In genomic region chr4:104456173-104456873, GRCm38 (mm10) we compare ENCODE assay signal across 26 mouse cellular contexts.
A peak's percentile ranks its signal among the peaks of the same experiment; 100 is the strongest.
DNase-seq lines count a peak whose midpoint lies in the region; ATAC-seq and TF ChIP-seq lines count a peak whose summit lies in the region.
"Had no signal": no experiment of that assay in that cellular context is flagged by ENCODE, and none has a peak within 500 bp of the region (broad histone marks: within the 10 kb centered on the region; RNA-seq: fewer than 3 reads in every experiment).

No protein-coding gene starts in this region.

- DNase-seq in frontal cortex, postnatal 25 days (ENCODE audit: low spot score in 2 of 2) = no peak
- peak; percentile 17 for DNase-seq in kidney, adult 9 months
- peak; percentile 5 to 17 for DNase-seq in kidney, postnatal 36 days
- no peak for DNase-seq in adrenal gland, adult (ENCODE audit: inconsistent age in 2 of 2, low spot score in 1 of 2)
- DNase-seq: adrenal gland, adult 2 months; cerebellum, postnatal 10 days; forebrain, postnatal 0 days; gastrocnemius, postnatal 36 days; heart, postnatal 4 days; liver; lung, postnatal 4 days; retina, postnatal 1 day; right cerebral cortex, postnatal 4 days; thymus, postnatal 25 days had no signal

- H3K4me1 ChIP-seq in kidney, embryonic 15.5 days = peaks cover 20% of the 10 kb centered on the region
- no peaks in the 10 kb centered on the region; the same call in 1 of the 2 replicates for H3K4me1 ChIP-seq in intestine, postnatal 0 days (replicated peaks; ENCODE audit: control insufficient read depth, insufficient read depth, low read length)
- H3K4me1 ChIP-seq: embryonic facial prominence, embryonic 12.5 days; liver, embryonic 15.5 days; stomach, embryonic 15.5 days had no signal

- H3K9me3 ChIP-seq in kidney, embryonic 15.5 days (replicated peaks) = no peaks in the 10 kb centered on the region
- no peaks in the 10 kb centered on the region for H3K9me3 ChIP-seq in intestine, postnatal 0 days (ENCODE audit: control insufficient read depth)
- H3K9me3 ChIP-seq: embryonic facial prominence, embryonic 12.5 days; heart, embryonic 15.5 days; limb, embryonic 10.5 days; liver, embryonic 15.5 days; midbrain, embryonic 10.5 days; neural tube, embryonic 13.5 days; stomach, embryonic 15.5 days had no signal

- H3K4me2 ChIP-seq in kidney, embryonic 15.5 days = no peak overlapping the region
- 0 out of 2 replicates have a peak overlapping the region, but pooled peaks have one; percentile 24 for H3K4me2 ChIP-seq in intestine, postnatal 0 days (replicated peaks; ENCODE audit: low read depth)
- H3K4me2 ChIP-seq: embryonic facial prominence, embryonic 12.5 days; heart, embryonic 15.5 days; liver, embryonic 15.5 days; neural tube, embryonic 13.5 days; stomach, embryonic 15.5 days had no signal

- no peaks in the 10 kb centered on the region for H3K27me3 ChIP-seq in kidney, embryonic 15.5 days
- H3K27me3 ChIP-seq in intestine, postnatal 0 days (replicated peaks; ENCODE audit: control insufficient read depth, insufficient read depth, low read length) = no peaks in the 10 kb centered on the region
- H3K27me3 ChIP-seq: embryonic facial prominence, embryonic 12.5 days; heart, embryonic 15.5 days; liver, embryonic 15.5 days; neural tube, embryonic 13.5 days; stomach, embryonic 15.5 days had no signal

- 85% methylated on average over 7 of the region's 7 CpGs for WGBS in kidney, embryonic 15.5 days
- WGBS in intestine, postnatal 0 days = 74% methylated on average over 7 of the region's 7 CpGs

- peak; percentile 26 for ATAC-seq in frontal cortex, adult (ENCODE audit: low TSS enrichment)
- no peak for ATAC-seq in kidney, embryonic 15.5 days (replicated peaks; ENCODE audit: low FRiP score)
- ATAC-seq in intestine, postnatal 0 days = peak; percentile 73
- ATAC-seq: forebrain, postnatal 0 days; hindbrain, embryonic 16.5 days had no signal

- H3K36me3 ChIP-seq in kidney, embryonic 15.5 days = no peaks in the 10 kb centered on the region
- no peaks in the 10 kb centered on the region for H3K36me3 ChIP-seq in intestine, postnatal 0 days (ENCODE audit: control insufficient read depth, insufficient read depth)
- H3K36me3 ChIP-seq: embryonic facial prominence, embryonic 12.5 days; heart, embryonic 15.5 days; limb, embryonic 10.5 days; liver, embryonic 15.5 days; midbrain, embryonic 10.5 days; neural tube, embryonic 13.5 days; stomach, embryonic 15.5 days had no signal

- no peak overlapping the region for H3K27ac ChIP-seq in kidney, embryonic 15.5 days
- H3K27ac ChIP-seq in intestine, postnatal 0 days (ENCODE audit: low read depth, low read length) = peak overlapping the region; percentile 2; the same call in 1 of the 2 replicates
- H3K27ac ChIP-seq: embryonic facial prominence, embryonic 12.5 days; heart, embryonic 15.5 days; limb, embryonic 10.5 days; liver, embryonic 15.5 days; midbrain, embryonic 10.5 days; neural tube, embryonic 13.5 days; stomach, embryonic 15.5 days had no signal

- no peak overlapping the region for H3K9ac ChIP-seq in kidney, embryonic 15.5 days
- no peak overlapping the region for H3K9ac ChIP-seq in intestine, postnatal 0 days (ENCODE audit: low read depth, low read length)
- H3K9ac ChIP-seq: embryonic facial prominence, embryonic 12.5 days; forebrain, postnatal 0 days; heart, embryonic 15.5 days; liver, embryonic 15.5 days; neural tube, embryonic 13.5 days; stomach, embryonic 15.5 days had no signal

- H3K4me3 ChIP-seq in kidney, embryonic 15.5 days (replicated peaks) = no peak overlapping the region
- no peak overlapping the region for H3K4me3 ChIP-seq in intestine, postnatal 0 days (ENCODE audit: low read depth, low read length)
- H3K4me3 ChIP-seq: embryonic facial prominence, embryonic 12.5 days; heart, embryonic 15.5 days; limb, embryonic 10.5 days; liver, embryonic 15.5 days; midbrain, embryonic 10.5 days; myocyte; neural tube, embryonic 13.5 days; stomach, embryonic 15.5 days had no signal

- no peak for TF ChIP-seq CTCF in intestine, postnatal 0 days (IDR thresholded peaks at IDR 0.05; ENCODE audit: low read depth)

Comparison
In these comparisons a context has a peak if more than half of its experiments do, and no peak if none do; other contexts are left out.
1. DNase-seq: peak in kidney, adult 9 months (single experiment) and kidney, postnatal 36 days (2 of 2); none in frontal cortex, postnatal 25 days (0 of 2) and adrenal gland, adult (0 of 2).